Mouse (Mus musculus) bone marrow macrophage, adult 2 months (primary cell): ENCODE data around the gene Themis2.

Experiments used
- CTCF ChIP-seq: IDR thresholded peaks from 2 replicates; pipeline ENCODE4 v1.5.1; 2012; ENCODE audit warnings: low read depth, mild to moderate bottlenecking, low read length, moderate library complexity
- POLR2A ChIP-seq: IDR thresholded peaks from 2 replicates; pipeline ENCODE4 v1.6.1; 2012; ENCODE audit warnings: mild to moderate bottlenecking, low read depth, low read length, borderline replicate concordance

GRCm38 (mm10) chr4:132747664-132748259, 48.4 kb downstream of the Themis2 start:
- TF ChIP-seq CTCF, result no peak
- TF ChIP-seq POLR2A, result no peak
